Mouse (Mus musculus) right cerebral cortex, postnatal 14 days (tissue): ENCODE data around the gene Slc22a1.
"Not testable (repeated sequence)": the region's sequence is repeated elsewhere in the genome, so short reads cannot be mapped to it uniquely, and the experiment has no call there.

Experiments used
- DNase-seq: peaks from one replicate; pipeline ENCODE4 v3.0.0; 2022

Slc22a1 gene

DNA sequence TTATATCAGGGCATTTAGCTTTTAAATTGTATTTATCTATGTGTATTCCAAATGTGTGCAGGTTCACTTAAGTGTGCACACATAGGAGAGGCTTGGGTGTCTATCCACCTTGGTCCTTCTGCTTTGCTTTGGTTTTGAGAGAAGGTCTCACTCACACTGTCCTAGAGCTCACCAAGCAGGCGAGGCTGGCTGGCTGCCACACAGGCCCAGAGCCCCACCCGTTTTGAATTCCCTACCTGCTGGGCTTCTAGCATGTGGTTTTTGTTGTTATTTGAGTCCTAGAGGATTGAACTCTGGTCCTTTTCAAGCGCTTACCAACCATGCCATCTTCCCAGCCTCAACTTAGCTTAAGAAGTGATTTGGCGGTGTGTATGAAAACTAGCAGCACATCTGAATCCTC, 8.8 kb upstream of the Slc22a1 start:
- DNase-seq, result no peak

DNA sequence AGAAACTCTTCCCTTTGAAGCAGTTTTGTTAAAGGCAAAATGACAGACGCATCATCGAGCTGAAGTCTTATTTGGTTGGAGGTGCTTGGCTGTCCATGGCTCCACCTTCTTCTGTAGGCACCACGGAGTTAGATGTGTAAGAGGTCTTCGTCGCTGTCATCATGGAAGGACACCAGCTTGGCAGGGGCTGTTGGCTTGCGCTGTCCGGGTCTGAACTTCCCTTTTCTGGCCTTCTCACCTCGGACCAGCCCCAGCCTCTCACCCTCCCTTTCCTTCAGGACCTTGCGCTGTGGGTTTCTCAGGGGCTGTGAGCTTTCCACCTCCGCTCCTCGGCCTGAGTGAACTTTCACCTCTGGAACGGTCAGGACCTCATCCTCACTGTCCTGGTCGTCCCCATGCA, 8.0 kb upstream of the Slc22a1 start:
- no peak for DNase-seq

- DNase-seq, result no peak
Observed at GRCm38 (mm10) chr17:12678261-12678660, 2.6 kb upstream of the Slc22a1 start.

DNA sequence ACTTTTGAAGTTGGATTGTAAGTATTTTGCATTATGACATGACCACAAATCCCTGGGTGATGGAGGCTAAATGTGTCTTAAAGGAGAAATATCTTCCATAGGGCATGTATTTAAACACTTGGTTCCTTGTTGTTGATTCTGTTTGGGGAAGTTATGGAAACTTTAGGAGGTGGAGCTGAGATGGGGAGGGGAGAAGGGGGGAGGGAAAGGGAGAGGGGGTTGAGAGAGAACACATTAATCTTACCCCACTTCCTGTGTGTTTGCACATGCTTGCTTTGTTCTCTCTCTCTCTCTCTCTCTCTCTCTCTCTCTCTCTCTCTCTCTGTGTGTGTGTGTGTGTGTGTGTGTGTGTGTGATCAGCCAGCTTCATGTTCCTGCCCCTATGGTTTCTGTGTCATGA, 1.5 kb upstream of the Slc22a1 start:
- DNase-seq, result no peak

- DNase-seq, result not testable (repeated sequence)
Observed at GRCm38 (mm10) chr17:12674980-12675379, 649 bp downstream of the Slc22a1 start.

- DNase-seq, result no peak
Observed at GRCm38 (mm10) chr17:12673871-12674270, 1.8 kb downstream of the Slc22a1 start.

- no peak for DNase-seq
Observed at GRCm38 (mm10) chr17:12672285-12672790, 3.3 kb downstream of the Slc22a1 start.

GRCm38 (mm10) chr17:12671029-12671605, 4.5 kb downstream of the Slc22a1 start:
- no peak for DNase-seq

- no peak for DNase-seq
Observed at GRCm38 (mm10) chr17:12669363-12669679, 6.3 kb downstream of the Slc22a1 start.

DNA sequence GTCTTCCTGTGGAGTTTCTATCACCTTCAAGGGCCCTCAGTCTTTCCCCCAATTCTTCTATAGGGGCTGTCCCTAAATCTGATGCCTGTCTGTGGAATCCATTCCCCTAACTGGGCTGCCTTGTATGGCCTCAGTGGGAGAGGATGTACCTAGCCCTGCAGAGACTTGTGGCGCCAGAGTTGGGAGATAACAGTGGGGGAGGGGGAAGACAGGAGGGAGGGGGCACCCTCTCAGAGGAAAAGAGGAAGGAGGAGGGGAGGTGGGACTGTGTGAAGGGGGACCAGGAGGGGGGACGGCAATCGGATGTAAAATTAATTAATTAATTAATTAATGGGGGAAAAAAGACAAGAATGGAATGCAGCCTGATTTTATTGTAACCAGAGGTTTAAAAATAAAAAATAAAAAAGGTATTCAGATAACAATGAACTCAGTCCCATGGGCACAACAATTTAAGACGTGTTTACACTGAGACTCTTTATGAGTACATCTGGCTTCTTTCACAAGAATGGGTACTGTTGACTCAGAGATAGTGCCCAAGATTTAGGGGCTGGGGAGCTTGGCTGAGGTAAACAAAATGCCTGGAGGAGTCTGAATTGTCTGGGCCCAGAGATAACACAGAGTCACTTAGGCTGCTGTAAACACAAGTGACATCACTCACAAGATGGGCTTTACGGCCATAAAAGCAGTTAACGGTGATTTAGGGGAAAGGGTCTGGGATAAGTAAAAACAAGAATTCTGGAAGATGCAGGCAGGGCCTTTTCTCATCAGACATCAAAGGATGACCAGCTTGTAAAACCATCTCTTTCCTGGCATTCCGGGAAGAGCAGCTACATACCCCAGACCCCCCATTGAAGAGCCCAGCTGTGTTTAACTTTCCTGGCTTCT, 6.9 kb downstream of the Slc22a1 start:
- no peak for DNase-seq

DNA sequence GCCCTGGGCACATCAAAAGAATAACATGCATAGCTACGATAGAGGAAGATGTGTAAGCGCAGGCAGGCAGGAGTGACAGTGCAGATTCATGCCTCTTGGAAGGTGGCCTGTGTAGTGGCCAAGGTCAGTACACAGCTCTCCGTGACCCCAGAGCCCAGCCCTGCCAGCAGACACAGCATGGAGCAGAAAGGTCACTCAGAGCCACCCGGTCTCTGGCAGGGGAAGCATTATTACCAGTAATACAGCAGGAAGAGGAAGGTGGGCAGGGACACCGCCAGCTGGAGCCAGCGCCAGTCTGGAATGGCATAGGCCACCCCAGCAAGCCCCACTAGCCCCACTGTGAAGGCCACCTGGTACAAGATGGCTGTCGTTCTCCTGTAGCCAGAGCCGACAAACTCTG, 11.5 kb downstream of the Slc22a1 start:
- no peak for DNase-seq

GRCm38 (mm10) chr17:12660572-12661260, 14.9 kb downstream of the Slc22a1 start:
- no peak for DNase-seq

- DNase-seq, result no peak
Observed at GRCm38 (mm10) chr17:12659233-12659632, 16.4 kb downstream of the Slc22a1 start.

DNA sequence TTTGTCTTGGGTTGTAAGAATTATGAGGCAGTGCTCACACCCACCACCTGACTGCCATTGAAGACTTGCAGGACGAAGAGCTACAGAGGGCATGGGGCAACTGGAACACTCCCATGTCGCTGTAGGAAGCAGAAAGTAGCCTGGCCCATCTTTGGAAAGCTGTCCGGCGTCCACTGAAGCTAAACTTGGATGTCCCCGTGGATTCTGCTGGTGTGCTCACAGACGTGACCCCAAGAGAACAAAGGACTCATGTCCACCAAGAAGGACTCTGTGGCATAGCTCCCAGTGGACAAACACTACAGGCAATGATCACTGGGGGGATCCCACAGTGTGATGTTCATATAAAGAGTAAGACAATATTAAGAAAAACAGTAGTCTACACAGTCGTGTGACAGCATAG, 16.8 kb downstream of the Slc22a1 start:
- DNase-seq, result no peak

DNA sequence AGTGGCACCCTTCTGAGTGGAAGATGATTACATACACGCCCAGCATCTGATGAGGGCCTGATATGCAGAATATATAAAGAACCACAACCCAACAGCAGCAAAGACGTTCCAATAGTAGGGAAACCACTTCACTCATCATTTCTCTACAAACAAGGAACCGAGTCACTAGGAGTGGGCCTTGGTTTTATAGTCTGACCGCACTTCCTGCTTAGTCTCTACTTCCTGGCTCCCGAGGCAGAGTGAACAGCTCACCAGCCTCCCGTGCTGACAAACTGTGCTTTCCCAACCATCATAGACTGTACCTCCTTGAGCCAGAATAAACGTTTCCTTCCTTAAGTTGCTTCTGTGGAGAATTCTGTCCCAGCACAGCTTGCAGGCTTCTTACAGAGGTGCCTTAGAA, 19.8 kb downstream of the Slc22a1 start:
- DNase-seq, result no peak

- DNase-seq, result no peak
Observed at GRCm38 (mm10) chr17:12654061-12654460, 21.6 kb downstream of the Slc22a1 start.

- no peak for DNase-seq
Observed at GRCm38 (mm10) chr17:12652604-12653003, 23.0 kb downstream of the Slc22a1 start.

DNA sequence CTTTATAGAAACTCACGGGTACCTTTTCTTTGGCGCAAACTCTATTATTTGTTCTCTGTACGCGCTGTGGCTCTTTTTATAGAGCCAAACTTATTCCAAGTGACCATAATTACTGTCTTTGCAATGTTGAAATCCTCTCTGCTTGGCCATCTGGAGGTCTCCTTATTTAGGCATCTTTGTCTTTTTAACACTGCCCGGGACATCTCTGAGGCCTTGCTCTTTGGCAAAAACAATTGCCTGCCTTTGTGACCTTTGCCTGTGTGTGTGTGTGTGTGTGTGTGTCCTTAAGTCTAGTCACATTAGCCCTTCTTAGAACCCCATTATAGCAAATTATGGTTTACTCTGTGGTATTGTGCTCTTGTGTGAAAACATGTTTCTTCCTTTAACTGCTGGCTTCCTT, 30.2 kb downstream of the Slc22a1 start:
- DNase-seq, result no peak

DNA sequence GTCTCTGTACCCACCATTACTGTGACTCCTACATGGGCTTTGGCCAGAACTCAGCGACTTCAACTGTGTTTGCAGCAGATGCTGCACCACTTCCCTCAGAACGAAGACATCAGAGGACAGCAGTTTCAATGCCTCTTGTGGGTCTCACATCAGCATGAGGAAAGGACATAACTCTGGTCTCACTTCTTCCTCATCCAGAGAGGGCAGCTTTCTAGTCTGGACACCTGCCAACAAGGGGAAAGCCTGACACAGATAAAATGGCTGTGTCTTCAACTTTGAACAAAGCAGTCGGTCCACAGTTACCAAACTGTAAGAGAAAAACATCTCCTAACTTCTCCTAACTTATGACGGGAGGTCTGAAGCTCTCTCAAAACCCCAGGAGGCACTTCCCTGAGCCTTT, 34.5 kb downstream of the Slc22a1 start:
- DNase-seq, result no peak

GRCm38 (mm10) chr17:12639585-12639984, 36.0 kb downstream of the Slc22a1 start:
- no peak for DNase-seq

- DNase-seq, result no peak
Observed at GRCm38 (mm10) chr17:12634814-12635213, 40.8 kb downstream of the Slc22a1 start.

GRCm38 (mm10) chr17:12631771-12632600, 43.6 kb downstream of the Slc22a1 start:
- no peak for DNase-seq
